21 mouse cellular contexts compared by ENCODE assay signal in the genomic region with DNA sequence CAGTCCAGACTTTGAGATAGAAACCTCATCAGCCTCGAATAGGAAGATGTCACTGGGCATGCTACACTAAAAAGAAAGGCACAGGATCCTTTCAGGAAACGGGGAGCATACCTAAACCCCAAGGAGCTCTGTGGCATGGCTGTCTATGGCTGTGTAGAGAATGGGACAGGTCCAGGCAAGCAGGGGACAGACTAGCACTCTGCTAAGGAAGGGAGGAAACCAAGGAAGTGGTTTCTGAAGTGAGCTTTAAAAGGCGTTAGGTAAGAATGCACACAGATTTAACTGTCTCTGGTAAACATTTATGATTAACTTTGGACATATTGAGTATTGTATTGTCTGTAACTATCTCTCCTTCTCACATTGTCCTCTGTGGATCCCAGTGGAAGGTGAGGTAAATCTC. TPM values are rescaled to one million over a fixed set of nuclear protein-coding genes. Genes with fewer than 3 reads are reported as not detected.
DNase-seq lines count a peak whose midpoint lies in the region; ATAC-seq and TF ChIP-seq lines count a peak whose summit lies in the region.
"Had no signal": no experiment of that assay in that cellular context is flagged by ENCODE, and none has a peak within 500 bp of the region (broad histone marks: within the 10 kb centered on the region; RNA-seq: fewer than 3 reads in every experiment).

No protein-coding gene starts in this region.

- no peaks in the 10 kb centered on the region for H3K9me3 ChIP-seq in neural tube, embryonic 15.5 days (replicated peaks)
- H3K9me3 ChIP-seq: heart, embryonic 15.5 days; intestine, embryonic 15.5 days; liver, embryonic 12.5 days; midbrain, embryonic 15.5 days; neural tube, embryonic 13.5 days had no signal

- H3K4me1 ChIP-seq in kidney, adult 2 months (ENCODE audit: control insufficient read depth, insufficient read depth, low read length), result peaks cover 9% of the 10 kb centered on the region
- H3K4me1 ChIP-seq in neural tube, embryonic 15.5 days, result no peaks in the 10 kb centered on the region
- H3K4me1 ChIP-seq: midbrain, embryonic 15.5 days had no signal

- 65% methylated on average over 3 of the region's 3 CpGs for WGBS in kidney, adult 2 months
- WGBS in neural tube, embryonic 15.5 days, result 89% methylated on average over 3 of the region's 3 CpGs

- intact Hi-C loops in left cerebral cortex, postnatal 10 days (cut with DNase I), result no loop called here

- TF ChIP-seq CTCF in kidney, adult 2 months (conservative IDR thresholded peaks at IDR 0.05; ENCODE audit: insufficient read depth, insufficient read length, low read depth, low read length), result no peak

- DNase-seq in kidney, adult 2 months, result no peak
- no peak for DNase-seq in kidney, postnatal 36 days
- DNase-seq in induced T-regulatory cell, adult 2 months (ENCODE audit: low read depth), result peak; percentile 7
- no peak for DNase-seq in left cerebral cortex, postnatal 10 days (ENCODE audit: extremely low spot score in 1 of 2, low spot score in 2 of 2)
- DNase-seq in layer of hippocampus, postnatal 36 days, result no peak
- DNase-seq: adrenal gland, postnatal 10 days; cerebellum, adult 2 months; gastrocnemius, postnatal 25 days; heart, postnatal 36 days; lung, adult 2 months; lung, postnatal 14 days; right cerebral cortex, adult 18-20 months had no signal

- no peaks in the 10 kb centered on the region for H3K27me3 ChIP-seq in kidney, adult 2 months (replicated peaks; ENCODE audit: control insufficient read depth, insufficient read depth, low read length)
- no peaks in the 10 kb centered on the region for H3K27me3 ChIP-seq in neural tube, embryonic 15.5 days (replicated peaks)
- H3K27me3 ChIP-seq: heart, embryonic 15.5 days; intestine, embryonic 15.5 days; liver, embryonic 12.5 days; midbrain, embryonic 15.5 days; neural tube, embryonic 13.5 days had no signal

- H3K27ac ChIP-seq in kidney, adult 2 months (ENCODE audit: insufficient read depth, low read depth, low read length), result peak overlapping the region; percentile 52; the same call in 1 of the 2 replicates
- no peak overlapping the region for H3K27ac ChIP-seq in neural tube, embryonic 15.5 days (replicated peaks)
- H3K27ac ChIP-seq: heart, adult 2 months; hindbrain, embryonic 14.5 days; liver, embryonic 12.5 days; midbrain, embryonic 15.5 days; neural tube, embryonic 13.5 days had no signal

- no peak for TF ChIP-seq POLR2A in kidney, adult 2 months (IDR thresholded peaks at IDR 0.05; ENCODE audit: low read depth, low read length)

- no peaks in the 10 kb centered on the region for H3K36me3 ChIP-seq in kidney, adult 2 months (ENCODE audit: control insufficient read depth, insufficient read depth, low read length)
- H3K36me3 ChIP-seq in neural tube, embryonic 15.5 days, result no peaks in the 10 kb centered on the region
- H3K36me3 ChIP-seq: heart, embryonic 15.5 days; intestine, embryonic 15.5 days; liver, embryonic 12.5 days; midbrain, embryonic 15.5 days; neural tube, embryonic 13.5 days had no signal

- H3K4me3 ChIP-seq in kidney, adult 2 months (ENCODE audit: insufficient read depth, low read depth, low read length), result no peak overlapping the region
- H3K4me3 ChIP-seq in neural tube, embryonic 15.5 days (replicated peaks), result no peak overlapping the region
- H3K4me3 ChIP-seq: heart, adult 2 months; heart, embryonic 15.5 days; intestine, embryonic 15.5 days; liver, embryonic 12.5 days; midbrain, embryonic 15.5 days; neural tube, embryonic 13.5 days had no signal

- ATAC-seq in activated CD4-positive, CD25-positive, alpha-beta regulatory T cell, adult 4 months, result peak; percentile 65
- ATAC-seq in neural tube, embryonic 15.5 days (ENCODE audit: low FRiP score), result no peak
- ATAC-seq: midbrain, embryonic 15.5 days had no signal

- no peak overlapping the region for H3K9ac ChIP-seq in neural tube, embryonic 15.5 days (replicated peaks)
- H3K9ac ChIP-seq: heart, embryonic 15.5 days; hindbrain, embryonic 14.5 days; intestine, embryonic 15.5 days; liver, embryonic 12.5 days; midbrain, embryonic 15.5 days; neural tube, embryonic 13.5 days had no signal

- H3K4me2 ChIP-seq in neural tube, embryonic 15.5 days, result no peak overlapping the region
- H3K4me2 ChIP-seq: heart, embryonic 15.5 days; hindbrain, embryonic 14.5 days; intestine, embryonic 15.5 days; liver, embryonic 12.5 days; midbrain, embryonic 15.5 days; neural tube, embryonic 13.5 days had no signal

RNA-seq across cellular contexts. Expression of a gene that starts 10.2 kb away (rescaled TPM):
- polyA plus RNA-seq in kidney, adult 2 months (2012; rRNA removed), result 8.0 and 8.6 TPM in 2 replicates
- 1 to 10 TPM; 1.0 to 2.0 TPM for polyA plus RNA-seq in activated CD4-positive, CD25-positive, alpha-beta regulatory T cell, adult 4 months (2017; shearing (Covaris generic))
- 10 to 100 TPM in 1 of 2 experiments, 1 to 10 TPM in 1; 6.0 to 10.5 TPM for total RNA-seq in left cerebral cortex, postnatal 10 days (2021)
- polyA plus RNA-seq in neural tube, embryonic 15.5 days (2015; fragmentation: Nextera tagmentation; extraction: Ambion mirVana), result 7.9 and 9.2 TPM in 2 replicates
- total RNA-seq in layer of hippocampus, postnatal 36 days (2021), result 1 to 10 TPM; 7.8 TPM
